Mouse (Mus musculus) kidney, postnatal 25 days (tissue): Measurements from ENCODE around the gene Dctn2.

Experiments
- DNase-seq, 2 experiments: peaks; one replicate each; pipeline ENCODE4 v3.0.0; 2021; ENCODE audit warnings: mixed read lengths in 2 of 2

Dctn2 gene

GRCm38 (mm10) chr10:127266112-127267091 lies at the start of gene Dctn2:
Dctn2 (plus strand) TSS chr10:127266368.
- peak; percentile 94 to 98 for DNase-seq

- DNase-seq = no peak
Observed at GRCm38 (mm10) chr10:127216456-127216855, 49.7 kb upstream of the Dctn2 start.

- no peak for DNase-seq
Observed at GRCm38 (mm10) chr10:127217177-127217576, 49.0 kb upstream of the Dctn2 start.

GRCm38 (mm10) chr10:127218339-127218738 lies 47.8 kb upstream of the Dctn2 start:
- DNase-seq = no peak

- no peak for DNase-seq
Observed at GRCm38 (mm10) chr10:127225213-127225612, 41.0 kb upstream of the Dctn2 start.

GRCm38 (mm10) chr10:127225732-127226131 lies 40.4 kb upstream of the Dctn2 start:
- DNase-seq = no peak

- peak; percentile 40 to 62 for DNase-seq
Observed at GRCm38 (mm10) chr10:127226318-127226895, 39.8 kb upstream of the Dctn2 start.

GRCm38 (mm10) chr10:127227163-127227562 lies 39.0 kb upstream of the Dctn2 start:
- no peak for DNase-seq

GRCm38 (mm10) chr10:127228897-127229296 lies 37.3 kb upstream of the Dctn2 start:
- peak in 1 of 2 experiments; percentile 53 for DNase-seq

GRCm38 (mm10) chr10:127230693-127231092 lies 35.5 kb upstream of the Dctn2 start:
- no peak for DNase-seq

GRCm38 (mm10) chr10:127231741-127232140 lies 34.4 kb upstream of the Dctn2 start:
- no peak for DNase-seq

- DNase-seq = no peak
Observed at GRCm38 (mm10) chr10:127233141-127233540, 33.0 kb upstream of the Dctn2 start.

- DNase-seq = no peak
Observed at GRCm38 (mm10) chr10:127236541-127236940, 29.6 kb upstream of the Dctn2 start.

- no peak for DNase-seq
Observed at GRCm38 (mm10) chr10:127238241-127238824, 27.8 kb upstream of the Dctn2 start.

- no peak for DNase-seq
Observed at GRCm38 (mm10) chr10:127250810-127251209, 15.4 kb upstream of the Dctn2 start.

- DNase-seq = peak; percentile 71 to 72
Observed at GRCm38 (mm10) chr10:127255625-127256345, 10.4 kb upstream of the Dctn2 start.

- DNase-seq = no peak
Observed at GRCm38 (mm10) chr10:127257790-127258189, 8.4 kb upstream of the Dctn2 start.

GRCm38 (mm10) chr10:127258489-127258888 lies 7.7 kb upstream of the Dctn2 start:
- no peak for DNase-seq

- no peak for DNase-seq
Observed at GRCm38 (mm10) chr10:127261706-127262547, 4.2 kb upstream of the Dctn2 start.

GRCm38 (mm10) chr10:127262548-127263398 lies 3.4 kb upstream of the Dctn2 start, which contains the start of gene Kif5a:
Kif5a (minus strand) TSS chr10:127263348.
- peak; percentile 27 to 57 for DNase-seq

GRCm38 (mm10) chr10:127263631-127264030 lies 2.5 kb upstream of the Dctn2 start:
- DNase-seq = no peak
